Mouse (Mus musculus): ENCODE data around the gene Vta1.

- TF ChIP-seq CTCF (IDR thresholded peaks at IDR 0.05; ENCODE audit: control insufficient read depth, insufficient read depth, insufficient replicate concordance, low read depth, low read length) (no peak), POLR2A (IDR thresholded peaks at IDR 0.05; ENCODE audit: control insufficient read depth, low read depth, low read length) (no peak)
Measured at GRCm38 (mm10) chr10:14607597-14607996, 97.8 kb downstream of the Vta1 start.

Measured in testis, adult 2 months (tissue).